In genomic region chr3:89868357-89868756, GRCm38 (mm10) we compare ENCODE assay signal across 10 mouse cellular contexts. TPM values are rescaled to one million over a fixed set of nuclear protein-coding genes. Genes with fewer than 3 reads are reported as not detected.
DNase-seq lines count a peak whose midpoint lies in the region; ATAC-seq and TF ChIP-seq lines count a peak whose summit lies in the region.
"Had no signal": no experiment of that assay in that cellular context is flagged by ENCODE, and none has a peak within 500 bp of the region (broad histone marks: within the 10 kb centered on the region; RNA-seq: fewer than 3 reads in every experiment).

No protein-coding gene starts in this region.

- peak overlapping the region; percentile 79 for H3K27ac ChIP-seq in forebrain, embryonic 15.5 days (replicated peaks)
- peak overlapping the region; percentile 46 for H3K27ac ChIP-seq in limb, embryonic 14.5 days (replicated peaks; ENCODE audit: low read depth, low read length)

- no peaks in the 10 kb centered on the region for H3K36me3 ChIP-seq in forebrain, embryonic 15.5 days
- H3K36me3 ChIP-seq in limb, embryonic 14.5 days (ENCODE audit: control insufficient read depth, insufficient read depth, low read length): no peaks in the 10 kb centered on the region

- no peak overlapping the region for H3K4me2 ChIP-seq in forebrain, embryonic 15.5 days (replicated peaks)
- peak overlapping the region; percentile 26 for H3K4me2 ChIP-seq in limb, embryonic 14.5 days (replicated peaks; ENCODE audit: low read depth, low read length, severe bottlenecking)

- peak; percentile 76 for ATAC-seq in forebrain, embryonic 15.5 days (replicated peaks)
- peak; percentile 53 for ATAC-seq in limb, embryonic 14.5 days (ENCODE audit: low FRiP score, low read depth)
- no peak for ATAC-seq in CD4-positive, CD25-positive, alpha-beta regulatory T cell, adult 4 months

- 23% methylated on average over 7 of the region's 7 CpGs for WGBS in forebrain, embryonic 15.5 days
- WGBS in limb, embryonic 14.5 days: 9% methylated on average over 7 of the region's 7 CpGs

- H3K4me3 ChIP-seq in forebrain, embryonic 15.5 days: no peak overlapping the region
- no peak overlapping the region for H3K4me3 ChIP-seq in limb, embryonic 14.5 days (replicated peaks; ENCODE audit: low read length)
- H3K4me3 ChIP-seq: myocyte had no signal

- H3K27me3 ChIP-seq in forebrain, embryonic 15.5 days: no peaks in the 10 kb centered on the region
- no peaks in the 10 kb centered on the region for H3K27me3 ChIP-seq in limb, embryonic 14.5 days (ENCODE audit: control insufficient read depth, insufficient read depth, low read length)

- H3K4me1 ChIP-seq in forebrain, embryonic 15.5 days: peaks cover 32% of the 10 kb centered on the region
- peaks cover 18% of the 10 kb centered on the region for H3K4me1 ChIP-seq in limb, embryonic 14.5 days (ENCODE audit: control insufficient read depth, insufficient read depth, low read length)

- no peak for TF ChIP-seq POLR2A in limb, embryonic 14.5 days (IDR thresholded peaks at IDR 0.05; ENCODE audit: borderline replicate concordance, extremely low read depth, insufficient read depth, insufficient read length)

- no peaks in the 10 kb centered on the region for H3K9me3 ChIP-seq in forebrain, embryonic 15.5 days
- no peaks in the 10 kb centered on the region for H3K9me3 ChIP-seq in limb, embryonic 14.5 days (ENCODE audit: control insufficient read depth, low read length)

- H3K9ac ChIP-seq in forebrain, embryonic 15.5 days (replicated peaks): no peak overlapping the region
- no peak overlapping the region for H3K9ac ChIP-seq in limb, embryonic 14.5 days (ENCODE audit: low read depth, low read length, severe bottlenecking)

- DNase-seq in kidney, adult 18-20 months: peak; percentile 20
- no peak for DNase-seq in kidney, adult 8-10 months
- peak; percentile 94 for DNase-seq in ZHBTc4 (ENCODE audit: low read depth, low spot score)
- DNase-seq in limb, embryonic 14.5 days (ENCODE audit: low spot score): peak; percentile 67
- DNase-seq in thymus, postnatal 14 days: no peak
- DNase-seq in cerebellum, adult 9-11 months: no peak
- DNase-seq: gastrocnemius, postnatal 25 days had no signal

RNA-seq across cellular contexts. Expression of gene She, which starts 37.2 kb away (rescaled TPM):
- 1.1 and 1.3 TPM in 2 replicates for polyA plus RNA-seq in forebrain, embryonic 15.5 days (2015; fragmentation: Nextera tagmentation; extraction: Ambion mirVana)
- polyA plus RNA-seq in limb, embryonic 14.5 days (2012; rRNA removed): 2.9 TPM in 2 replicates
- polyA plus RNA-seq in limb, embryonic 14.5 days (2014; fragmentation: Nextera tagmentation; extraction: Ambion mirVana): 4.7 and 4.9 TPM in 2 replicates
- 10 to 100 TPM in 1 of 2 experiments, 1 to 10 TPM in 1; 8.9 to 12.5 TPM for polyA plus RNA-seq in CD4-positive, CD25-positive, alpha-beta regulatory T cell, adult 4 months (2017; shearing (Covaris generic))
- polyA plus RNA-seq: myocyte had no signal

RNA-seq across cellular contexts. Expression of gene Il6ra, which starts 44.6 kb away (rescaled TPM):
- 0.73 and 0.82 TPM in 2 replicates for polyA plus RNA-seq in forebrain, embryonic 15.5 days (2015; fragmentation: Nextera tagmentation; extraction: Ambion mirVana)
- 1.1 and 1.2 TPM in 2 replicates for polyA plus RNA-seq in limb, embryonic 14.5 days (2012; rRNA removed)
- 1.3 and 1.5 TPM in 2 replicates for polyA plus RNA-seq in limb, embryonic 14.5 days (2014; fragmentation: Nextera tagmentation; extraction: Ambion mirVana)
- polyA plus RNA-seq in CD4-positive, CD25-positive, alpha-beta regulatory T cell, adult 4 months (2017; shearing (Covaris generic)): 10 to 100 TPM; 18.3 to 20.4 TPM

Comparison
In these comparisons a context has a peak if more than half of its experiments do, and no peak if none do; other contexts are left out.
1. DNase-seq: peak in kidney, adult 18-20 months (single experiment), ZHBTc4 (single experiment) and limb, embryonic 14.5 days (single experiment); none in kidney, adult 8-10 months (0 of 2), thymus, postnatal 14 days (single experiment) and cerebellum, adult 9-11 months (single experiment).
2. RNA of gene Il6ra, which starts 44.6 kb away (polyA plus RNA-seq): 18.3 to 20.4 TPM in CD4-positive, CD25-positive, alpha-beta regulatory T cell, adult 4 months; 1.1 to 1.5 TPM in limb, embryonic 14.5 days and 0.73 to 0.82 TPM in forebrain, embryonic 15.5 days; every median in the first group is over 4 times any median in the second.